17 mouse cellular contexts compared by ENCODE assay signal in genomic region chr17:79461681-79462091, GRCm38 (mm10).
DNase-seq lines count a peak whose midpoint lies in the region; ATAC-seq and TF ChIP-seq lines count a peak whose summit lies in the region.
"Had no signal": no experiment of that assay in that cellular context is flagged by ENCODE, and none has a peak within 500 bp of the region (broad histone marks: within the 10 kb centered on the region; RNA-seq: fewer than 3 reads in every experiment).

No protein-coding gene starts in this region.

- H3K27me3 ChIP-seq in heart, embryonic 13.5 days (replicated peaks): no peaks in the 10 kb centered on the region
- H3K27me3 ChIP-seq in lung, postnatal 0 days (replicated peaks; ENCODE audit: insufficient read depth, low read length): no peaks in the 10 kb centered on the region
- H3K27me3 ChIP-seq: midbrain, embryonic 12.5 days had no signal

- no peak for TF ChIP-seq CTCF in lung, postnatal 0 days (IDR thresholded peaks at IDR 0.05)

- 0 out of 2 replicates have a peak, but pooled peaks have one; percentile 36 for TF ChIP-seq EP300 in lung, postnatal 0 days (IDR thresholded peaks at IDR 0.05)

- H3K4me2 ChIP-seq in heart, embryonic 13.5 days: no peak overlapping the region
- H3K4me2 ChIP-seq in lung, postnatal 0 days (replicated peaks; ENCODE audit: low read depth, low read length): no peak overlapping the region
- H3K4me2 ChIP-seq: midbrain, embryonic 12.5 days had no signal

- H3K9me3 ChIP-seq in heart, embryonic 13.5 days: no peaks in the 10 kb centered on the region
- no peaks in the 10 kb centered on the region for H3K9me3 ChIP-seq in lung, postnatal 0 days (ENCODE audit: low read length)
- H3K9me3 ChIP-seq: hindbrain, embryonic 10.5 days; midbrain, embryonic 12.5 days had no signal

- 0 out of 2 replicates have a peak overlapping the region, but pooled peaks have one; percentile 34 for H3K27ac ChIP-seq in heart, embryonic 13.5 days (replicated peaks)
- no peak overlapping the region for H3K27ac ChIP-seq in lung, postnatal 0 days (ENCODE audit: low read length)
- H3K27ac ChIP-seq: hindbrain, embryonic 10.5 days; left cerebral cortex, adult 2 months; midbrain, embryonic 12.5 days had no signal

- H3K36me3 ChIP-seq in heart, embryonic 13.5 days: no peaks in the 10 kb centered on the region
- H3K36me3 ChIP-seq in lung, postnatal 0 days (ENCODE audit: insufficient read depth, low read length): no peaks in the 10 kb centered on the region
- H3K36me3 ChIP-seq: hindbrain, embryonic 10.5 days; midbrain, embryonic 12.5 days had no signal

- H3K9ac ChIP-seq in heart, embryonic 13.5 days: no peak overlapping the region
- no peak overlapping the region for H3K9ac ChIP-seq in lung, postnatal 0 days (replicated peaks; ENCODE audit: low read depth)
- H3K9ac ChIP-seq: liver, postnatal 0 days; midbrain, embryonic 12.5 days had no signal

- WGBS in heart, embryonic 13.5 days: 57% methylated on average over 3 of the region's 3 CpGs
- WGBS in lung, postnatal 0 days: 19% methylated on average over 3 of the region's 3 CpGs

- no peak for DNase-seq in heart, postnatal 4 days
- DNase-seq in 3134 (ENCODE audit: extremely low read depth, insufficient read length, low spot score): peak; percentile 41
- peak; percentile 78 for DNase-seq in NIH3T3 (ENCODE audit: low read depth)
- peak; percentile 21 for DNase-seq in lung, postnatal 0 days (ENCODE audit: low spot score)
- DNase-seq in layer of hippocampus, adult 8-10 months (ENCODE audit: low spot score in 2 of 2): no peak
- no peak for DNase-seq in left cerebral cortex, adult 9 months (ENCODE audit: low spot score in 2 of 2)
- no peak for DNase-seq in cerebellum, postnatal 14 days
- DNase-seq: cerebellum, adult 9-10 months; kidney, adult 18-20 months; kidney, postnatal 36 days; liver, postnatal 0 days; right cerebral cortex, postnatal 14 days had no signal

- H3K4me1 ChIP-seq in heart, embryonic 13.5 days: peaks cover 7% of the 10 kb centered on the region; the same call in 1 of the 2 replicates
- no peaks in the 10 kb centered on the region; the same call in 1 of the 2 replicates for H3K4me1 ChIP-seq in lung, postnatal 0 days (ENCODE audit: insufficient read depth, low read depth, low read length)
- H3K4me1 ChIP-seq: midbrain, embryonic 12.5 days had no signal

- ATAC-seq in heart, embryonic 13.5 days (ENCODE audit: extremely low read depth, insufficient number of reproducible peaks, low FRiP score, low TSS enrichment): no peak
- ATAC-seq in lung, postnatal 0 days: peak; percentile 25; the same call in 1 of the 2 replicates
- ATAC-seq: CD4-positive, CD25-positive, alpha-beta regulatory T cell, adult 4 months; liver, postnatal 0 days had no signal

- H3K4me3 ChIP-seq in heart, embryonic 13.5 days: no peak overlapping the region
- H3K4me3 ChIP-seq in lung, postnatal 0 days (ENCODE audit: low read depth, low read length): no peak overlapping the region
- H3K4me3 ChIP-seq: hindbrain, embryonic 10.5 days; left cerebral cortex, adult 2 months; midbrain, embryonic 12.5 days had no signal

Comparison
In these comparisons a context has a peak if more than half of its experiments do, and no peak if none do; other contexts are left out.
1. DNase-seq: peak in 3134 (single experiment), NIH3T3 (single experiment) and lung, postnatal 0 days (single experiment); none in heart, postnatal 4 days (single experiment), layer of hippocampus, adult 8-10 months (0 of 2), left cerebral cortex, adult 9 months (0 of 2) and cerebellum, postnatal 14 days (0 of 2).